Mouse (Mus musculus) hindbrain, embryonic 10.5 days (tissue): ENCODE data around the gene Ppm1l. TPM values are rescaled to one million over a fixed set of nuclear protein-coding genes. Genes with fewer than 3 reads are reported as not detected.

Experiments
- polyA plus RNA-seq: library from polyadenylated mRNA; unstranded; fragments of >200 nt; fragmentation: Nextera tagmentation; extraction: Ambion mirVana; gene quantifications from 2 replicates; pipeline ENCODE4 v1.2.1, GENCODE M21; 2016

Ppm1l gene
- polyA plus RNA-seq, 1 experiment from 2014 or later: 17.3 TPM

Other genes starting within 250 kb of the Ppm1l start
- 26.4 and 33.2 TPM in 2 replicates for gene Kpna4, start 189.7 kb upstream of the Ppm1l start, polyA plus RNA-seq
- gene Arl14, start 94.4 kb upstream of the Ppm1l start, polyA plus RNA-seq: not detected in 2 replicates